Mouse (Mus musculus) left cerebral cortex, postnatal 10 days (tissue): ENCODE measurements around the gene Ap4s1. TPM values are rescaled to one million over a fixed set of nuclear protein-coding genes. Genes with fewer than 3 reads are reported as not detected.
A peak's percentile ranks its signal among the peaks of the same experiment; 100 is the strongest.
"Not testable (repeated sequence)": the region's sequence is repeated elsewhere in the genome, so short reads cannot be mapped to it uniquely, and the experiment has no call there.

ENCODE experiments used
- DNase-seq, 2 experiments: peaks; one replicate each; pipeline ENCODE4 v3.0.0; 2021 to 2022; ENCODE audit warnings: low spot score in 2 of 2, mixed read lengths in 1 of 2; ENCODE audit errors: extremely low spot score in 1 of 2
- intact Hi-C: fragments of 180-260 bp; cut with DNase I; formaldehyde crosslinking; loops from one replicate; pipeline ENCODE4 v1.15.1; 2025
- total RNA-seq, 2 experiments: library from RNA; stranded (reverse); gene quantifications; 2 replicates each; pipeline ENCODE4 v1.2.3; 2021

Ap4s1 gene
- 10 to 100 TPM; 44.0 to 44.5 TPM for total RNA-seq

- DNase-seq = peak; percentile 44 to 84
- intact Hi-C loops = no loop called here
Measured at GRCm38 (mm10) chr12:51690893-51691844, at the start of gene Ap4s1. TSS of gene Ap4s1 (plus strand) at chr12:51691033.

GRCm38 (mm10) chr12:51641871-51642270 is 49.0 kb upstream of the Ap4s1 start:
- intact Hi-C loops = no loop called here
- no peak for DNase-seq

- intact Hi-C loops, DNase-seq: not testable (repeated sequence)
Measured at GRCm38 (mm10) chr12:51649401-51649800, 41.4 kb upstream of the Ap4s1 start.

GRCm38 (mm10) chr12:51655944-51656465 is 34.8 kb upstream of the Ap4s1 start:
- intact Hi-C loops = no loop called here
- DNase-seq = no peak

- no peak for DNase-seq
- intact Hi-C loops = no loop called here
Measured at GRCm38 (mm10) chr12:51663011-51663410, 27.8 kb upstream of the Ap4s1 start.

GRCm38 (mm10) chr12:51663908-51664307 is 26.9 kb upstream of the Ap4s1 start:
- no peak for DNase-seq
- intact Hi-C loops = no loop called here

- intact Hi-C loops = loop anchor here (5.0 kb wide), 1 partner anchor 75 kb away; no protein-coding TSS in a partner anchor
- no peak for DNase-seq
Measured at GRCm38 (mm10) chr12:51666708-51667430, 24.0 kb upstream of the Ap4s1 start.

GRCm38 (mm10) chr12:51671231-51671891 is 19.5 kb upstream of the Ap4s1 start:
- DNase-seq = no peak
- intact Hi-C loops = no loop called here

GRCm38 (mm10) chr12:51673270-51673669 is 17.6 kb upstream of the Ap4s1 start:
- intact Hi-C loops = no loop called here
- DNase-seq = no peak

- no peak for DNase-seq
- intact Hi-C loops = no loop called here
Measured at GRCm38 (mm10) chr12:51676442-51676841, 14.4 kb upstream of the Ap4s1 start.

- intact Hi-C loops = no loop called here
- DNase-seq = no peak
Measured at GRCm38 (mm10) chr12:51678844-51679243, 12.0 kb upstream of the Ap4s1 start.

- intact Hi-C loops = no loop called here
- DNase-seq = no peak
Measured at GRCm38 (mm10) chr12:51688546-51688945, 2.3 kb upstream of the Ap4s1 start.

- DNase-seq = peak; percentile 95 to 98
- intact Hi-C loops = no loop called here
Measured at GRCm38 (mm10) chr12:51691845-51692632, 1.2 kb downstream of the Ap4s1 start, which contains the start of gene Strn3. TSS of gene Strn3 (minus strand) at chr12:51691897.

- intact Hi-C loops, DNase-seq: not testable (repeated sequence)
Measured at GRCm38 (mm10) chr12:51692870-51693269, 2.0 kb downstream of the Ap4s1 start.

- no peak for DNase-seq
- intact Hi-C loops = no loop called here
Measured at GRCm38 (mm10) chr12:51693419-51693818, 2.6 kb downstream of the Ap4s1 start.

GRCm38 (mm10) chr12:51694096-51694495 is 3.3 kb downstream of the Ap4s1 start:
- intact Hi-C loops = no loop called here
- no peak for DNase-seq

- no peak for DNase-seq
Measured at GRCm38 (mm10) chr12:51694966-51695365, 4.1 kb downstream of the Ap4s1 start.

GRCm38 (mm10) chr12:51696157-51696556 is 5.3 kb downstream of the Ap4s1 start:
- no peak for DNase-seq
- intact Hi-C loops = no loop called here

More at GRCm38 (mm10) chr12:51694966-51695365, 4.1 kb downstream of the Ap4s1 start:
- intact Hi-C loops = no loop called here
